Mouse (Mus musculus) neural tube, embryonic 13.5 days (tissue): ENCODE measurements around the gene Runx3. TPM values are rescaled to one million over a fixed set of nuclear protein-coding genes. Genes with fewer than 3 reads are reported as not detected.

ENCODE experiments used
- ATAC-seq: fragments of 200-750 bp; cut with Nextera tagmentation; 2 replicates; pipeline ENCODE4 v1.8.0; 2017; ENCODE audit warnings: low read depth, mild to moderate bottlenecking, moderate TSS enrichment, moderate library complexity
- H3K27ac ChIP-seq: fragments of 300-500 bp; sonication (generic); replicated peaks from 2 replicates; pipeline ENCODE4 v1.5.1; 2015; ENCODE audit warnings: moderate library complexity, mild to moderate bottlenecking, inconsistent platforms
- H3K27me3 ChIP-seq: fragments of 300-500 bp; sonication (generic); 2 replicates; pipeline ENCODE4 v1.6.1; 2015; ENCODE audit warnings: mild to moderate bottlenecking, inconsistent platforms
- H3K36me3 ChIP-seq: fragments of 300-500 bp; sonication (generic); 2 replicates; pipeline ENCODE4 v1.6.1; 2015; ENCODE audit warnings: mild to moderate bottlenecking, inconsistent platforms
- H3K4me1 ChIP-seq: fragments of 300-500 bp; sonication (generic); replicated peaks from 2 replicates; pipeline ENCODE4 v1.6.1; 2015; ENCODE audit warnings: inconsistent platforms
- H3K4me2 ChIP-seq: fragments of 300-500 bp; sonication (generic); 2 replicates; pipeline ENCODE4 v1.6.1; 2015; ENCODE audit warnings: inconsistent platforms, mild to moderate bottlenecking, moderate library complexity
- H3K4me3 ChIP-seq: fragments of 300-500 bp; sonication (generic); 2 replicates; pipeline ENCODE4 v1.5.1; 2015; ENCODE audit warnings: mild to moderate bottlenecking, inconsistent platforms
- H3K9ac ChIP-seq: fragments of 300-500 bp; sonication (generic); 2 replicates; pipeline ENCODE4 v1.6.1; 2015; ENCODE audit warnings: moderate library complexity, mild to moderate bottlenecking, inconsistent platforms
- H3K9me3 ChIP-seq: fragments of 300-500 bp; sonication (generic); 2 replicates; pipeline ENCODE4 v1.6.1; 2016; ENCODE audit warnings: inconsistent platforms
- WGBS: fragments of 180-500 bp; shearing (Covaris S2); methylation state at CpG from one replicate; pipeline ENCODE4 v1.1.7; 2015; 5-methylcytosine and 5-hydroxymethylcytosine counted together
- polyA plus RNA-seq: library from polyadenylated mRNA; unstranded; fragments of >200 nt; fragmentation: Nextera tagmentation; extraction: Ambion mirVana; gene quantifications from 2 replicates; pipeline ENCODE4 v1.2.1, GENCODE M21; 2015

The Runx3 gene
- polyA plus RNA-seq, 1 experiment from 2014 or later = 1.7 TPM

DNA sequence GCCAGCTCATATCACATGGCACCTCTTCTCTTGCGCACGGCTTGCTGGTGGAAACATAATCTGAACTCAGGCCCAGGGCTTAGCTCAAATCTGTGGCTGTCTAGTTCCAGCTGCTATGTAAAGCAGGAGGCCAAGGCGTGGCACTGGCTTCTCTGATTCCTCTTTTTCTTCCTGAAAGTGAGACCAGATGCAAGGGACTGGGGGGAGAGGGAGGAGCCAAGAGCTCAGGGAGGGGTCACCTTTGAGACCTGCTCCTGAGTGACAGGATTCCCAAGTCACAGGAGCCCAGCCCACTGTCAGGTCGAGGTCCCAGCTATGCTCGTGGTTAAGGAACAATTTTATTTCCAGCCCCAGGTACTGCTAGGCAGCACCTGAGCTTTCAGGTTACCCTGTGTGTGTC lies 4.1 kb upstream of the Runx3 start:
- Histone ChIP-seq H3K27me3 (no peaks in the 10 kb centered on the region), H3K9me3 (peaks cover 10% of the 10 kb centered on the region; the same call in 1 of the 2 replicates), H3K9ac (no peak overlapping the region), H3K4me2 (no peak overlapping the region), H3K27ac (no peak overlapping the region), H3K4me1 (no peaks in the 10 kb centered on the region), H3K4me3 (no peak overlapping the region), H3K36me3 (no peaks in the 10 kb centered on the region)
- 74% methylated on average over 5 of the region's 5 CpGs for WGBS
- ATAC-seq = no peak

DNA sequence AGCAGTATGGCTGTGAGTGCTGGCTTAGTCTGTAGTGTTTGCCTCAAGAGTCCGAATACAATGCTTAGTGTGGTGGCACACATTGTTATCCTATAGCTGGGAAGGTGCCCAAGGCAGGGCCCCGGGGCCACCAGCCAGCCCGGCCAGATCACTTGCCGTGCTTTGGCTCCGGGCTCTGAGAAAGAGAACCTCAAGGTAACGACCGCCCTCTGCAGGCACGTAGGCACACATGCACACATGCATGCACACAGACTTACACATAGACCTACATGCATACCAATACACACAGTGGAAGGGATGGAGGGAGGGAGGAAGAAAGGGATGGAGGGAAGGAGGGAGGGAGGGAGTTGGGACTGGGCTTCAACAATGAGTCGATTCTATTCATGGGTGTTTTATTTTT lies 2.6 kb upstream of the Runx3 start:
- Histone ChIP-seq H3K4me1 (no peaks in the 10 kb centered on the region), H3K36me3 (no peaks in the 10 kb centered on the region), H3K27me3 (no peaks in the 10 kb centered on the region), H3K4me3 (no peak overlapping the region), H3K9me3 (no peaks in the 10 kb centered on the region), H3K4me2 (no peak overlapping the region), H3K27ac (no peak overlapping the region), H3K9ac (no peak overlapping the region)
- ATAC-seq = no peak
- WGBS = 93% methylated on average over 9 of the region's 9 CpGs

DNA sequence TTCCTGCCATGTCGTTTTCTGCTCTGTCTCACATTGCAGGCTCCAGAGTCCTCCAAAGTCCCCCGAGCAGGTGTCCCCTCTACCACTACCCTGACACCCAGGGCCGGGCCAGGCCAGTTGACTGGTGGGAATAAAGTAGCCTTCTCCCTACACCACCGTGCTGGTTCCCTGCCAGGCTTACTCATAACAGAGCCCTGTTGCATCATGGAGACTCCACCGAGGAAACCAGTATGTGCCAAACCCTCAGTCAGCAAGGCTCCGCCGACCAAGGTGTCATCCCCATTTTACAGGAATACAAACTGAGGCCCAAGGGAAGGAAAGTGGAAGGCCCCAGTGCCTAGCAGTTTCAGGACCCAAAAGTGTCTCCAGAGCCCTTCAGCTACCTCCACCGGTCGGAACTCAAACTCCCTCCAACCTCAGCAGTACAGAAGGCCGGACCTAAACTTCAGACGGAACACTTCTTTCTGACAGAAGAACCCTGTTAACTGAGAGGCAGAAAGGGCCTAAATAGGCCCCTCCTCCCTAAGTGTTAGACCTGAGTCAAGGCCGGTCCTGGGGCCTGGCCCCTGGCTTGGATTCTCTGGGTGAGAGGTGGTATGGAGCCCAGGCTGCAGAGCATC lies 1.5 kb upstream of the Runx3 start:
- Histone ChIP-seq H3K9ac (no peak overlapping the region), H3K9me3 (no peaks in the 10 kb centered on the region), H3K4me2 (no peak overlapping the region), H3K27ac (no peak overlapping the region), H3K27me3 (peaks cover 3% of the 10 kb centered on the region; the same call in 1 of the 2 replicates), H3K4me3 (no peak overlapping the region), H3K4me1 (no peaks in the 10 kb centered on the region), H3K36me3 (no peaks in the 10 kb centered on the region)
- ATAC-seq = no peak
- 91% methylated on average over 12 of the region's 12 CpGs for WGBS

DNA sequence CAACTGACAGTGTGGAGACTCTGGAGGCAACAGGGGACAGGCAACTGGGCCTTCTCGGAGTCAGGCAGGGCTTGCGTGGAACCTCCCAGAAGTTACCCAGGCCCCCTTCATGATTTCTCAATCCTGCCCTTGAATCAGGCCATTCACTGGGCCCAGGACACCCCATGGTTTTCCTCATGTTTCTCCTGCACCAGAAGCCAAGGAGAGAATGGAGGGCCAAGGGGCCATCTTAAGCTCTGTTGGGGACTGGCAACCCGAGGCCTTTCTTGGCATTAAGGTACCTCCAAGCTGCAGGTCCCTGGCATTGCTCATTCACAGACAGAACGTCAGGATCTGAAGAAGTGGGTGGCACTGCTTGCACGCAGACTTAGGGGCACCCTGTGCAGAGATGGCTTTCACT lies 3.3 kb downstream of the Runx3 start:
- WGBS = 80% methylated on average over 5 of the region's 5 CpGs
- H3K4me1 ChIP-seq = peaks cover 2% of the 10 kb centered on the region
- H3K36me3 ChIP-seq = no peaks in the 10 kb centered on the region
- no peak overlapping the region for H3K4me2 ChIP-seq
- H3K27ac ChIP-seq = no peak overlapping the region
- ATAC-seq = no peak
- H3K27me3 ChIP-seq = peaks cover 12% of the 10 kb centered on the region
- no peak overlapping the region for H3K4me3 ChIP-seq
- H3K9me3 ChIP-seq = no peaks in the 10 kb centered on the region
- no peak overlapping the region for H3K9ac ChIP-seq

DNA sequence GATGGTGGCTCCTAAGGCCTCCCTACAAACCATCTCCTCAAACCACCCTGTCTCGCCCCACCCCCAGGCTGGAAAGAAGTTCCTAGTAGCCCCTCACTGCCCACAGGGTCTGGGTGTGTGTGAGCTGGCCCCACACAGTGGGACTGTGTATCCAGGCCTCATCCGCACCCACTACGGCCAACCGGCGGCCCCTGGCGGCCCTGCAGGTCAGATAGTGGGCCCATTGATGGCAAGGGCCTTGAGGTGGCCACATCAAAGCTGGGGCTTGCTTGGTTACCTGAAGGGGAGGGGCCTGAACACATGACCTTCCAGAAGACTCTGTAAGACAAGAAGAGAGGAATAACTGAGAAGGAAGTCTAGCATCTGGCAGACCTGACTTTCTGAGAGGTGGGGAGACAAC lies 4.3 kb downstream of the Runx3 start:
- WGBS = 92% methylated on average over 6 of the region's 6 CpGs
- Histone ChIP-seq H3K9me3 (no peaks in the 10 kb centered on the region), H3K4me2 (no peak overlapping the region), H3K27ac (no peak overlapping the region), H3K4me3 (no peak overlapping the region), H3K36me3 (no peaks in the 10 kb centered on the region), H3K27me3 (peaks cover 19% of the 10 kb centered on the region), H3K4me1 (peaks cover 9% of the 10 kb centered on the region), H3K9ac (no peak overlapping the region)
- no peak for ATAC-seq

DNA sequence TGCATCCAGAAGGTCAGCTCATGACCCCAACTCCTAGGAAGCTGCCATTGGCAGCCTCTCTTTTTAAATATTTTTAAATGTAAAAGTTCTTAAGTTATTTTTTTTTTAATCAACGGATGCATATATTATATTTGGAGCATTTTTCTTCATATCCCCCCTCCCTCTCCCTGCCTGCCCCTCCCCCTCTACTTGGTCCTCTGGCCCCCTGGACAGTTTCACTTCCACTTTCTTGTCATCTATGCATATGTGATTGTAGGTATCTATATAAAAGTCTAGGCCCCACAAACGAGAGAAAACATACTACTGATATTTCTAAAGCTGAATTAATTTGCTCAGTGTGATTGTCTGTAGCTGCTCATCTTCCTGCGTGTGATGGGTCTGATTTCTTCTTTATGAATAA lies 4.7 kb downstream of the Runx3 start:
- 84% methylated on average over 3 of the region's 3 CpGs for WGBS
- Histone ChIP-seq H3K9me3 (no peaks in the 10 kb centered on the region), H3K27ac (no peak overlapping the region), H3K4me2 (no peak overlapping the region), H3K4me3 (no peak overlapping the region), H3K27me3 (peaks cover 22% of the 10 kb centered on the region), H3K9ac (no peak overlapping the region), H3K4me1 (peaks cover 9% of the 10 kb centered on the region), H3K36me3 (no peaks in the 10 kb centered on the region)
- no peak for ATAC-seq

DNA sequence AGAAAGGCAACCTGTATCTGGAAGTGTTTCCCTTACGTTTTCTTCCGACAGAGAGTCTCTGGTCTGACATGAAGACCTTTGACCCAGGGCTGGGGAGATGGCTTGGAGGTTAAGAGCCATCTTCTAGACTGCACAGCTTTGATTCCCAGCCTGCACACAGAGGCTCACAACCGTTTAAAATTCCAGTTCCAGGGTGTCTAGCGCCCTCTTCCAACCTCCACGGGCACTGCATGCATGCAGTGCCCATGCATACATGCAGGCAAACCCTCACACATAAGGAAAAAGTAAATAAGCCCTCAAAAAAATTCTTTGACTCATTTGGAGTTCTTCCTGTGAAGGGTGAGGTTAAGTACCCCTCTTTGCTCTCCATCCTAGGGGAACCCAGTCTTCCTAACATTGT lies 5.9 kb downstream of the Runx3 start:
- Histone ChIP-seq H3K4me3 (no peak overlapping the region), H3K27me3 (peaks cover 22% of the 10 kb centered on the region), H3K9me3 (no peaks in the 10 kb centered on the region), H3K4me1 (peaks cover 9% of the 10 kb centered on the region), H3K36me3 (no peaks in the 10 kb centered on the region), H3K4me2 (no peak overlapping the region), H3K27ac (no peak overlapping the region), H3K9ac (no peak overlapping the region)
- 71% methylated on average over 5 of the region's 5 CpGs for WGBS
- ATAC-seq = no peak

DNA sequence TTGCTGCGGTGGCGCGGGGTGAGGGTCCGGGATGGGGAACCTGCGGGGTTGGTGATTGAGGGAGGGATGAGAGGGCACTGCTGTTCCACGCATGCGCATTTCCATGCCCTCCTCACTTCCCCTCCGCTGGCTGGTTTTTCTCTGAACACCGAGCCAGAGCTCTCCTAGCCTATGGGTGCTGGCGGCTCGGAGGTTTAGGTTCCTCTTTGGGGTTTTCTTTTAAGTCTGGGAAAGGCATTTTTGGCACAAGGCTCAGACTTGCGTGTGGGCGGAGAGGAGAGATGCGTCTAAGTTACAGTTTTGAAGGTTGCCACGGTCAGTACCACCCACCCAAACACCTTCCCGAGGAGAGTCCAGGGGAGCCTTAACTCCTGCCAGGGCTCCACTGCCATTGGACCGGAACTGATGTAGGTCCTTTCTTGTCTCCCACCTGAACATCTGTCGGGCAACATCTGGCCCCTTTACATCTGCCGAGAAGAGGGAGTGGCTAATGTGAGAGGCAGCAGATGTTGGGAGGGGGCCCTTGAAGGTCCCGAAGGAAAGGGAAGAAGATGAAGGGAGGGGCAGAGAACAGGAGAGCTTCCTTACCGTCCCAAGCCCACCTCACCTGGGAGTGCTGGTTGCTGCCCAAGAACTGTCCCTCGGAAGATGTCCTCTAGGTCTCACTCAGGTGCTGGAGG lies 8.5 kb downstream of the Runx3 start:
- peak overlapping the region; percentile 57 for H3K4me2 ChIP-seq
- peak overlapping the region; percentile 58; the same call in 1 of the 2 replicates for H3K9ac ChIP-seq
- peaks cover 19% of the 10 kb centered on the region for H3K27me3 ChIP-seq
- 18% methylated on average over 22 of the region's 22 CpGs for WGBS
- H3K9me3 ChIP-seq = no peaks in the 10 kb centered on the region
- H3K4me3 ChIP-seq = peak overlapping the region; percentile 27
- H3K36me3 ChIP-seq = no peaks in the 10 kb centered on the region
- peaks cover 9% of the 10 kb centered on the region for H3K4me1 ChIP-seq
- ATAC-seq = peak; percentile 64; the same call in 1 of the 2 replicates
- no peak overlapping the region for H3K27ac ChIP-seq

DNA sequence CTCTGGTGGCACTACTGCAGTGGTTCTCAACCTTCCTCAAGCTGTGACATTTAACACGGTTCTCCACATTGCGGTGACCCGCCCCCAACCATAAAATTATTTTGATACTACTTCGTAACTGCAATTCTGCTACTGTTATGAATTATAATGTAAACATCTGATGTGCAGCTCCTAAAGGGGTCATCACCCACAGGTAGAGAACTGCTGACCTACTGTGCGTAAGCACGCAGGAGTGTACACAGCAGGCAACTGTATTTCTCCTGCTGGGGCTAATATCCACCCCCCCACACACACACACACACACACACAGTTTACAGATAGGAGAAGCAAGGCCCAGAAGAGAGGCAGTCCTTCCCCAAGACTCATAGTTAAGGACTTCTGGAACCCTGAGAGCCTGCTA lies 9.7 kb downstream of the Runx3 start:
- Histone ChIP-seq H3K4me1 (peaks cover 10% of the 10 kb centered on the region), H3K4me2 (no peak overlapping the region), H3K27ac (no peak overlapping the region), H3K9ac (no peak overlapping the region), H3K4me3 (no peak overlapping the region), H3K27me3 (peaks cover 19% of the 10 kb centered on the region), H3K36me3 (no peaks in the 10 kb centered on the region), H3K9me3 (no peaks in the 10 kb centered on the region)
- ATAC-seq = no peak
- WGBS = 86% methylated on average over 6 of the region's 6 CpGs

DNA sequence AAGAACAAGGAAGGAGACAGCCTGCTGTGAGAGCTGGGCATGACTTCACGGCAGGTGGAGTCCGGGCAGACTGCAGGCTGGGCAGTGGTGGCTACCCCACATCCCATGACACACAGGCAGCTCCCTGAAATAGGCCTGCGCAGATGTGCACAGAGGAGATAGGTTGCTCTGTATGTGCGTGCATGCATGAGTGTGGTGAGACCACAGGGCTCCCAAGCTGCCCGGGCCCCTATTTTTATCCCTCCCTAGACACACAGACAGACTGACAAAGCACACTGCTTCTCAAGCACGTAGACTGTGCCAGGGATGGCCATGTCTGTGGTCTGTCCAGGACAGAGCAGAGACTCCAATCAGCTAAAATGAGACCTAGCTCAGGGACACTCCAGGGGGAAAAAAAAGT lies 10.7 kb downstream of the Runx3 start:
- Histone ChIP-seq H3K27me3 (peaks cover 19% of the 10 kb centered on the region), H3K36me3 (no peaks in the 10 kb centered on the region), H3K4me2 (no peak overlapping the region), H3K4me1 (peaks cover 19% of the 10 kb centered on the region), H3K4me3 (no peak overlapping the region), H3K9ac (no peak overlapping the region), H3K9me3 (no peaks in the 10 kb centered on the region), H3K27ac (no peak overlapping the region)
- ATAC-seq = no peak
- WGBS = 73% methylated on average over 6 of the region's 6 CpGs

DNA sequence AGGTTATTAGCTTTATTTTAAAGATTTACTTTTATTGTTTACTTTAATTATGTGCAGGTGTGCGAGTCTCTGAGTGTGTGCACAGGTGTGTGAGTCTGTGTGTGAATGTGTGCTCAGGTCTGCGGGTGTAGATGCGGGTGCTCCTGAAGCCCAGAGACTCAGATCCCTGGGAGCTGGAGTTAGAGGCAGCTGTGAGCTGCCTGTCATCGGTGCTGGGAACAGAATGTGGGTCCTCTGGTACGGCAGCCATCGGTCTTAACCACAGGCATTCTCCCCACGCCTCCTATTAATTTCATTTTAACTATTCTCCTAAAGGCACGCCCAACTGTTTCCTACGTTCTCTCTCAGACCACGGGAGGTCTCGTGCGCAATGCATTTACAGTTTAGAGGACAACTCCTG lies 12.3 kb downstream of the Runx3 start:
- Histone ChIP-seq H3K4me3 (no peak overlapping the region), H3K9me3 (no peaks in the 10 kb centered on the region), H3K36me3 (no peaks in the 10 kb centered on the region), H3K9ac (no peak overlapping the region), H3K4me1 (peaks cover 26% of the 10 kb centered on the region), H3K27me3 (peaks cover 17% of the 10 kb centered on the region), H3K27ac (no peak overlapping the region), H3K4me2 (no peak overlapping the region)
- WGBS = 90% methylated on average over 12 of the region's 12 CpGs
- no peak for ATAC-seq

DNA sequence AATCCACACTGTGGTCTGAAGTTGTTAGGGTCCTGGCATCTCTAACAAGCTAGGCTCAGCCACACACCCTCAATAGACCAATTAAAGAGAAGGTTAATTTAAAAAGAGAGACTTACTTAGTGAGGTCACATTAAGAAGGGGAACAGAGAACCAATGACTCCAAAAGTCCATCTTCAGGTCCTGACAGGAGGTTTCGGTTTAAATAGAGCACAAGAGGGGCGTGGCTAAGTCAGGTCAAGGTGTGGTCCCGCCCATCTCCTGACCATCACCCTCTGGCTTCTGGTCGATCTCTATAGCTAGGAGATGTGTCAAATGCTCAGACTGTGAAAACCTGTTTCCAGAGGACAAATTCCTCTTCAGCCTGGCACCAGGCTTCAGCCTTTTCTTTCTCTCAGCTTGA lies 13.3 kb downstream of the Runx3 start:
- H3K27ac ChIP-seq = no peak overlapping the region
- H3K9me3 ChIP-seq = no peaks in the 10 kb centered on the region
- WGBS = 69% methylated on average over 4 of the region's 4 CpGs
- no peaks in the 10 kb centered on the region for H3K36me3 ChIP-seq
- ATAC-seq = no peak
- no peak overlapping the region for H3K4me3 ChIP-seq
- no peak overlapping the region for H3K4me2 ChIP-seq
- peaks cover 24% of the 10 kb centered on the region for H3K4me1 ChIP-seq
- H3K9ac ChIP-seq = no peak overlapping the region
- peaks cover 20% of the 10 kb centered on the region for H3K27me3 ChIP-seq

DNA sequence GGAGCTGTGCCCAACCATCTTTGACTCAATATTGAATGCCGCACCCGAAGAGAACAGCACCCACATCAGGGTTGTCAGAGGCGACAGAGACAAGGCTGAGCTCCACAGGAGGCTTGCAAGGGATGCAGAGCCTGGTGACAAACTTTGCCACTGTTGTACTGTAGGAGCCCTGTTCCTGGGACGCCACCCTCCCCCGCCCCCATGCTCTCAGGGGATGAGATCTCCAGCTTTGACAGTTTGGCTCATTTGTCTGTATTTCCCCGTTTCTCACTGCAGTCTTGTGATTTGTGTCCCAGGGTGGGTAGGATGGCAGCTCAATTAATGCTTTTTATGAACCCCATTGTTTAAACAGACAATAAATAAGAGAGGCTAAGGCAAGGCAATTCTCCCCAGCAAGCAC lies 14.9 kb downstream of the Runx3 start:
- no peak for ATAC-seq
- no peak overlapping the region for H3K4me3 ChIP-seq
- H3K4me1 ChIP-seq = peaks cover 17% of the 10 kb centered on the region
- H3K9me3 ChIP-seq = no peaks in the 10 kb centered on the region
- H3K4me2 ChIP-seq = no peak overlapping the region
- H3K27me3 ChIP-seq = peaks cover 26% of the 10 kb centered on the region
- 57% methylated on average over 6 of the region's 6 CpGs for WGBS
- H3K9ac ChIP-seq = no peak overlapping the region
- H3K27ac ChIP-seq = no peak overlapping the region
- H3K36me3 ChIP-seq = no peaks in the 10 kb centered on the region
